Mouse (Mus musculus): ENCODE measurements around the gene Dennd1b. TPM values are rescaled to one million over a fixed set of nuclear protein-coding genes. Genes with fewer than 3 reads are reported as not detected.

The Dennd1b gene
- polyA plus RNA-seq, 1 experiment = 0.81 TPM

DNA sequence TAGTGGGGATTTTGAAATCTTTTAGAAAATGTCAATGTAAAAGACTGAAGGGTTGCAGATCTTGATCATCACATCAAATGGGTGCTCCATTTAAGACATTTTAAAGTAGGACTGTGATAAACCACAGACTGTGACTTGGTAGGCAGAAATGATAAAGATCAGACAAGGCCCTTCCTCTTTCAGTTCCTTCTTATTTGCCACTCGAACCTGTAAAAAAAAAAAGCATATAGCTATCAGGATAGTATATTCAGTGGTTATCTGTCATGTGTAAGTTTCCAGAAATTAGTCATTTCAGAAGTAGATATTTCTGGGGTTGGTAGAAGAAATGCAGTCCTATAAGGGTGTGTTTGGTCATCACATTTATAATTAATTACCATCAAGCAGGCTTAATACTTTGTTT lies 12.7 kb downstream of the Dennd1b start:
- Histone ChIP-seq H3K79me3 (ENCODE audit: low read depth) (peaks cover 4% of the 10 kb centered on the region), H3ac (ENCODE audit: control insufficient read depth, insufficient read length, low read depth) (no peak overlapping the region), H3K79me2 (ENCODE audit: control insufficient read depth, insufficient read depth) (peaks cover 52% of the 10 kb centered on the region), H3K36me3 (ENCODE audit: control insufficient read depth, insufficient read depth) (no peaks in the 10 kb centered on the region), H3K27me3 (ENCODE audit: control insufficient read depth, insufficient read depth, insufficient read length) (no peaks in the 10 kb centered on the region), H3K4me3 (ENCODE audit: insufficient read depth, poor library complexity, severe bottlenecking) (no peak overlapping the region)
- TF ChIP-seq USF1 (IDR thresholded peaks at IDR 0.05; ENCODE audit: low read depth) = no peak
- no peak for TF ChIP-seq FOSL1 (IDR thresholded peaks at IDR 0.05; ENCODE audit: insufficient read depth, low read length, poor library complexity, severe bottlenecking)
- TF ChIP-seq MAX (IDR thresholded peaks at IDR 0.05) = no peak
- no peak for TF ChIP-seq MYOD1 (IDR thresholded peaks at IDR 0.05; ENCODE audit: control insufficient read depth, insufficient read length, low read depth)
- TF ChIP-seq CEBPB (IDR thresholded peaks at IDR 0.05; ENCODE audit: low read depth) = no peak
- TF ChIP-seq CTCF (IDR thresholded peaks at IDR 0.05; ENCODE audit: control insufficient read depth, insufficient read depth, insufficient read length) = no peak
- no peak for TF ChIP-seq MYOG (IDR thresholded peaks at IDR 0.05; ENCODE audit: control insufficient read depth, extremely low read depth, insufficient read length)

DNA sequence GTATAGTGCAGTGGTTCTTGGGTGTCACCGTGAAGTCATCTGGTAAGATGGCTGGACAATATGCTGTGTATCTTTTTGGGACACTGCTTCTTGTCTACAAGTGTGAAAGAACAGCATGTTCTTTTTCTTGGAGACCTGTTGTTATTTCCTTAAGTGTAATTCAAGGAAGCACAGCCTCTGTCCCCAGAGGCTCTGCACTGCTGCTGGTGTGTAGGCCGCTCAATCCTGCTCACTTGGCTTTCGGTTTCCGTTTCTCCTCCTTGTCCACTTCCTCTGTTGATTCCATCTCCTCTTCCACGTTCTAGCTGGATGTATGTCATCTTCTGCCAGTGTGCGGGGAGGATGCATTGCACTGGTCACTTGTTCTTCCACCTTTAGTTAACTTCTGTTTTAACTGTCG lies 19.0 kb downstream of the Dennd1b start:
- H3K4me3 ChIP-seq (ENCODE audit: insufficient read depth, poor library complexity, severe bottlenecking) = no peak overlapping the region
- no peaks in the 10 kb centered on the region for H3K27me3 ChIP-seq (ENCODE audit: control insufficient read depth, insufficient read depth, insufficient read length)
- H3ac ChIP-seq (ENCODE audit: control insufficient read depth, insufficient read length, low read depth) = no peak overlapping the region
- TF ChIP-seq MAX (IDR thresholded peaks at IDR 0.05) (no peak), USF1 (IDR thresholded peaks at IDR 0.05; ENCODE audit: low read depth) (no peak)
- peaks cover 33% of the 10 kb centered on the region for H3K79me2 ChIP-seq (ENCODE audit: control insufficient read depth, insufficient read depth)
- H3K36me3 ChIP-seq (ENCODE audit: control insufficient read depth, insufficient read depth) = no peaks in the 10 kb centered on the region
- peaks cover 3% of the 10 kb centered on the region for H3K79me3 ChIP-seq (ENCODE audit: low read depth)

DNA sequence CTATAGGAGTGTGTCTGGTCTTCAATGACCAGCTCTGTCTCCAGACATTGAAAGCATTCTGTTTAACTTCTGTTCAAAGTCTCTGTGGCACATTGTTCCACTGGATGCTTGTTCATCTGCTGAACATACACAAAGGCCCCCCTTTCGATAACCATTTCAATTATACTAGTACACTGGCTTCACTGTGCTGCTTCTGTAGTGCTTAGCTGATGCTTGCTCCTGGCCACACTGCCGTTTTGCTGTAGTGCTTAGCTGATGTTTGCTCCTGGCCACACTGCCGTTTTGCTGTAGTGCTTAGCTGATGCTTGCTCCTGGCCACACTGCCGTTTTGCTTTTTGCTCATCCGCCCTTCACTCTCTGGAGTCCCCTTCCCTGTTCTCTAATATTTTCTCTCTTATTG lies 19.4 kb downstream of the Dennd1b start:
- no peak for TF ChIP-seq CEBPB (IDR thresholded peaks at IDR 0.05; ENCODE audit: low read depth)
- no peak for TF ChIP-seq CTCF (IDR thresholded peaks at IDR 0.05; ENCODE audit: control insufficient read depth, insufficient read depth, insufficient read length)
- no peak for TF ChIP-seq MAX (IDR thresholded peaks at IDR 0.05)

DNA sequence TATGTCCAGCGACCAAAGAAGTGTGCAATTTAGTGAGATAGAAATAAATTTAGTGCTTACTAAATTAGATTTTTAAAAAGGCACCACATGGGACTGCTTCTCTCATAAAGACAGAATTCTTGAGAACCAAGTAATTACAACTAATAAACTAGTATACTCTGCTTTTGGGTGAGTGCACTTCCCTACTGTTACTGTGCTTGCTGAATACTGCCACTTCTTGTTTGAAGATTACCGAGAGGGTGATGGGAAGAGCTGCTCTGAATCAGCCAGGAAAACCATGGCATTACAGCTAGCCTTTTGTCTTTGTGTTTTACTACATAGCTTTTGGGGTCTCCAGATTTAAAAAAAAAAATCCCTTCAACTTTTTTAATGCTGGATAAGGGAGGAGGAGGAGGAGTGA lies 19.8 kb downstream of the Dennd1b start:
- Histone ChIP-seq H3K4me3 (ENCODE audit: insufficient read depth, poor library complexity, severe bottlenecking) (no peak overlapping the region), H3ac (ENCODE audit: control insufficient read depth, insufficient read length, low read depth) (no peak overlapping the region)
- no peak for TF ChIP-seq FOSL1 (IDR thresholded peaks at IDR 0.05; ENCODE audit: insufficient read depth, low read length, poor library complexity, severe bottlenecking)
- no peak for TF ChIP-seq MYOD1 (IDR thresholded peaks at IDR 0.05; ENCODE audit: control insufficient read depth, insufficient read length, low read depth)
- TF ChIP-seq USF1 (IDR thresholded peaks at IDR 0.05; ENCODE audit: low read depth) = no peak
- TF ChIP-seq CEBPB (IDR thresholded peaks at IDR 0.05; ENCODE audit: low read depth) = no peak
- TF ChIP-seq MAX (IDR thresholded peaks at IDR 0.05) = no peak
- no peak for TF ChIP-seq CTCF (IDR thresholded peaks at IDR 0.05; ENCODE audit: control insufficient read depth, insufficient read depth, insufficient read length)
- TF ChIP-seq MYOG (IDR thresholded peaks at IDR 0.05; ENCODE audit: control insufficient read depth, extremely low read depth, insufficient read length) = no peak

More for the DNA sequence above, 19.4 kb downstream of the Dennd1b start:
- H3K79me2 ChIP-seq (ENCODE audit: control insufficient read depth, insufficient read depth) = peaks cover 33% of the 10 kb centered on the region
- no peak overlapping the region for H3ac ChIP-seq (ENCODE audit: control insufficient read depth, insufficient read length, low read depth)
- no peaks in the 10 kb centered on the region for H3K36me3 ChIP-seq (ENCODE audit: control insufficient read depth, insufficient read depth)
- peaks cover 3% of the 10 kb centered on the region for H3K79me3 ChIP-seq (ENCODE audit: low read depth)
- H3K4me3 ChIP-seq (ENCODE audit: insufficient read depth, poor library complexity, severe bottlenecking) = no peak overlapping the region
- H3K27me3 ChIP-seq (ENCODE audit: control insufficient read depth, insufficient read depth, insufficient read length) = no peaks in the 10 kb centered on the region

DNA sequence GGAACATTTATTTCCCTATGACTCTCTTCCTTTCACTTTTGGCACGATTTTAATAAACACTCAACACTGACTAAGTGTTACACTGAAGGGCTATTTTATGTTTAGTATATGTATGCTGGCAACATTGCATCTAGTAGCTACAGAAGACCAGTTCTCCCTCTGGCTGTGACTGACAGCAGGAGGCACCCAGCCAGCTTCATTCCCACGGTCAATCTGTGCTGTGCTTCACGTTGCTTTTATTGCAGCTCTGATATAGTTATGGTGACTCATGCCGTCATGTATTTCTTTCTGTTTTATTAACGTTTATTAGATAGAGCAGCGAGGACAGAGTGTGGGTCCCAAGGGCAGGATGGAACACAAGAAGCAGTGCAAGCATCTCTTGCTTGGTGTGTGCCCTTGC lies 20.2 kb downstream of the Dennd1b start:
- TF ChIP-seq CEBPB (IDR thresholded peaks at IDR 0.05; ENCODE audit: low read depth) (no peak), MAX (IDR thresholded peaks at IDR 0.05) (no peak), MYOG (IDR thresholded peaks at IDR 0.05; ENCODE audit: control insufficient read depth, extremely low read depth, insufficient read length) (no peak), USF1 (IDR thresholded peaks at IDR 0.05; ENCODE audit: low read depth) (no peak), CTCF (IDR thresholded peaks at IDR 0.05; ENCODE audit: control insufficient read depth, insufficient read depth, insufficient read length) (no peak), MYOD1 (IDR thresholded peaks at IDR 0.05; ENCODE audit: control insufficient read depth, insufficient read length, low read depth) (no peak), FOSL1 (IDR thresholded peaks at IDR 0.05; ENCODE audit: insufficient read depth, low read length, poor library complexity, severe bottlenecking) (no peak)
- Histone ChIP-seq H3ac (ENCODE audit: control insufficient read depth, insufficient read length, low read depth) (no peak overlapping the region), H3K4me3 (ENCODE audit: insufficient read depth, poor library complexity, severe bottlenecking) (no peak overlapping the region), H3K36me3 (ENCODE audit: control insufficient read depth, insufficient read depth) (no peaks in the 10 kb centered on the region), H3K79me2 (ENCODE audit: control insufficient read depth, insufficient read depth) (peaks cover 31% of the 10 kb centered on the region), H3K27me3 (ENCODE audit: control insufficient read depth, insufficient read depth, insufficient read length) (no peaks in the 10 kb centered on the region), H3K79me3 (ENCODE audit: low read depth) (peaks cover 2% of the 10 kb centered on the region)

More for the DNA sequence above, 19.8 kb downstream of the Dennd1b start:
- Histone ChIP-seq H3K79me3 (ENCODE audit: low read depth) (peaks cover 1% of the 10 kb centered on the region), H3K36me3 (ENCODE audit: control insufficient read depth, insufficient read depth) (no peaks in the 10 kb centered on the region), H3K27me3 (ENCODE audit: control insufficient read depth, insufficient read depth, insufficient read length) (no peaks in the 10 kb centered on the region), H3K79me2 (ENCODE audit: control insufficient read depth, insufficient read depth) (peaks cover 30% of the 10 kb centered on the region)

DNA sequence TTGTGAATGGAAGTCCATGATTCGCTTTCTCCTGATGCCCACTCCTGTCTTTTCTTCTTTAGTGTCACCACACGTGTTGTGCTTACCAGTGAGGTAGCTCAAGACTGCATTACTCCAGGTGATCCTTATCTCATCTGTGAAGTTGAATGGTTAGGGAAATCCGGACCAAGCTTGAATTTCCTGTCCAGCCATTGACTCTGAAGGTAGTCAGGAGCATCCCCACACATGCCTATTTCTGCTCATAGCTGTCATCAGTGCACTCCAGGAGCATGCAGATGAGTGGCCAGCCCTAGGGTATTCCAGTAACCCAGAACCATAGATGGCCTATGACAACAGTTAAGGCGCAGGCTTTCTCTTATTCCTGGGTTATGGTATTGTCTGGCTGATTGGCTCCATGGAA lies 20.9 kb downstream of the Dennd1b start:
- Histone ChIP-seq H3K4me3 (ENCODE audit: insufficient read depth, poor library complexity, severe bottlenecking) (no peak overlapping the region), H3K27me3 (ENCODE audit: control insufficient read depth, insufficient read depth, insufficient read length) (no peaks in the 10 kb centered on the region), H3K79me3 (ENCODE audit: low read depth) (peaks cover 4% of the 10 kb centered on the region), H3ac (ENCODE audit: control insufficient read depth, insufficient read length, low read depth) (no peak overlapping the region), H3K36me3 (ENCODE audit: control insufficient read depth, insufficient read depth) (no peaks in the 10 kb centered on the region), H3K79me2 (ENCODE audit: control insufficient read depth, insufficient read depth) (peaks cover 37% of the 10 kb centered on the region)
- TF ChIP-seq USF1 (IDR thresholded peaks at IDR 0.05; ENCODE audit: low read depth) (no peak), CEBPB (IDR thresholded peaks at IDR 0.05; ENCODE audit: low read depth) (no peak), MYOG (IDR thresholded peaks at IDR 0.05; ENCODE audit: control insufficient read depth, extremely low read depth, insufficient read length) (no peak), MAX (IDR thresholded peaks at IDR 0.05) (no peak), CTCF (IDR thresholded peaks at IDR 0.05; ENCODE audit: control insufficient read depth, insufficient read depth, insufficient read length) (no peak), FOSL1 (IDR thresholded peaks at IDR 0.05; ENCODE audit: insufficient read depth, low read length, poor library complexity, severe bottlenecking) (no peak), MYOD1 (IDR thresholded peaks at IDR 0.05; ENCODE audit: control insufficient read depth, insufficient read length, low read depth) (no peak)
